Mouse (Mus musculus) C2C12 (cell line): Measurements from ENCODE around the gene Sstr3.

Experiments used
- CTCF ChIP-seq: IDR thresholded peaks from one replicate; pipeline ENCODE4 v1.5.1; 2011; ENCODE audit not compliant: control insufficient read depth, insufficient read depth, insufficient read length
- FOSL1 ChIP-seq: IDR thresholded peaks from one replicate; pipeline ENCODE4 v1.8.0; 2011; ENCODE audit warnings: mild to moderate bottlenecking, low read length; ENCODE audit not compliant: poor library complexity, insufficient read depth, severe bottlenecking

- no peak for TF ChIP-seq CTCF
- no peak for TF ChIP-seq FOSL1
Observed at GRCm38 (mm10) chr15:78572658-78573397, 28.3 kb upstream of the Sstr3 start, which contains the start of gene Rac2.
